Mouse (Mus musculus): ENCODE measurements at regions not wholly inside any gene's neighbourhood (a gene's known extent, or its start where the extent isn't known, plus 50 kb on each side); places are given as distances from the start of the nearest gene placed in this dataset.

GRCm38 (mm10) chr8:11911639-11912450 is 71.6 kb downstream of the Tex29 start:
- TF ChIP-seq POLR2A (IDR thresholded peaks at IDR 0.05; ENCODE audit: insufficient read depth, low read depth, low read length) (no peak), CTCF (IDR thresholded peaks at IDR 0.05; ENCODE audit: insufficient read depth, low read depth, low read length) (no peak)
